Mouse (Mus musculus): ENCODE measurements around the gene Dusp12. TPM values are rescaled to one million over a fixed set of nuclear protein-coding genes. Genes with fewer than 3 reads are reported as not detected.

The Dusp12 gene
- polyA plus RNA-seq, 1 experiment from 2014 or later = 29.3 TPM

- WGBS = 85% methylated on average over 13 of the region's 13 CpGs
These were observed 23.5 kb downstream of the Dusp12 start for GRCm38 (mm10) chr1:170861671-170862434.

GRCm38 (mm10) chr1:170858872-170859271 lies 26.5 kb downstream of the Dusp12 start:
- H3K27me3 ChIP-seq (ENCODE audit: control insufficient read depth, insufficient read depth, low read length) = no peaks in the 10 kb centered on the region
- H3K9ac ChIP-seq (ENCODE audit: low read length) = no peak overlapping the region
- no peak for ATAC-seq (replicated peaks; ENCODE audit: low FRiP score)
- DNase-seq (ENCODE audit: low spot score) = no peak
- H3K36me3 ChIP-seq (ENCODE audit: control insufficient read depth, insufficient read depth, low read length) = no peaks in the 10 kb centered on the region
- H3K4me3 ChIP-seq (ENCODE audit: low read depth, low read length) = no peak overlapping the region
- H3K4me1 ChIP-seq (replicated peaks; ENCODE audit: control insufficient read depth, insufficient read depth, low read length) = no peaks in the 10 kb centered on the region
- H3K27ac ChIP-seq (ENCODE audit: low read depth, low read length) = no peak overlapping the region
- H3K9me3 ChIP-seq (ENCODE audit: control insufficient read depth, low read length) = no peaks in the 10 kb centered on the region
- H3K4me2 ChIP-seq (ENCODE audit: low read depth, low read length, severe bottlenecking) = no peak overlapping the region
- WGBS = 91% methylated on average over 1 of the region's 2 CpGs

More at GRCm38 (mm10) chr1:170861671-170862434, 23.5 kb downstream of the Dusp12 start:
- Histone ChIP-seq H3K36me3 (ENCODE audit: control insufficient read depth, insufficient read depth, low read length) (no peaks in the 10 kb centered on the region), H3K9me3 (ENCODE audit: control insufficient read depth, low read length) (no peaks in the 10 kb centered on the region), H3K27me3 (ENCODE audit: control insufficient read depth, insufficient read depth, low read length) (no peaks in the 10 kb centered on the region), H3K9ac (ENCODE audit: low read length) (no peak overlapping the region), H3K4me3 (ENCODE audit: low read depth, low read length) (no peak overlapping the region), H3K4me1 (replicated peaks; ENCODE audit: control insufficient read depth, insufficient read depth, low read length) (no peaks in the 10 kb centered on the region), H3K27ac (ENCODE audit: low read depth, low read length) (no peak overlapping the region), H3K4me2 (ENCODE audit: low read depth, low read length, severe bottlenecking) (no peak overlapping the region)
- no peak for ATAC-seq (replicated peaks; ENCODE audit: low FRiP score)
- DNase-seq (ENCODE audit: low spot score) = no peak

DNA sequence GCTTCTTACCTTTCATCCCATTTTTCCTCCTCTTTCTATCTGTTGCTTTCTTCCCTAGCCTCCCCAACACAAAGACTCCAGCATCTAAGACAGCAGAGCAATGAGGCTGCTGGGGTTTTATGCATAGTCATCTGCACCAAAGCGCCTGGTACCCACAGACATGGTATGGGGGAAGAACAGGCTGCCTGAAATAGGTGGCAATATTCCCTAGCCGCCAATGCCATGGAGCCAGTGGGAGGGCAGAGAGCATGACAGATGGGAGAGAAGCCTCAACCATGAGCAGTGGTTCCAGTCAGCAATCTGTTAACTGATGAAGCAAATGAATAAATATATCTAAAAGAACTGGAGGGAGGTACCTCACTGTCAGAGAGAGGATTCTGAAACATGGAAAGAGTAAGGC lies 28.0 kb downstream of the Dusp12 start:
- ATAC-seq (replicated peaks; ENCODE audit: low FRiP score) (no peak), DNase-seq (ENCODE audit: low spot score) (no peak)
- no peaks in the 10 kb centered on the region for H3K4me1 ChIP-seq (replicated peaks; ENCODE audit: control insufficient read depth, insufficient read depth, low read length)
- no peak overlapping the region for H3K4me2 ChIP-seq (ENCODE audit: low read depth, low read length, severe bottlenecking)
- H3K27me3 ChIP-seq (ENCODE audit: control insufficient read depth, insufficient read depth, low read length) = no peaks in the 10 kb centered on the region
- H3K27ac ChIP-seq (ENCODE audit: low read depth, low read length) = no peak overlapping the region
- WGBS = 80% methylated on average over 2 of the region's 2 CpGs
- H3K9me3 ChIP-seq (ENCODE audit: control insufficient read depth, low read length) = no peaks in the 10 kb centered on the region
- H3K36me3 ChIP-seq (ENCODE audit: control insufficient read depth, insufficient read depth, low read length) = no peaks in the 10 kb centered on the region
- no peak overlapping the region for H3K4me3 ChIP-seq (ENCODE audit: low read depth, low read length)
- H3K9ac ChIP-seq (ENCODE audit: low read length) = no peak overlapping the region

DNA sequence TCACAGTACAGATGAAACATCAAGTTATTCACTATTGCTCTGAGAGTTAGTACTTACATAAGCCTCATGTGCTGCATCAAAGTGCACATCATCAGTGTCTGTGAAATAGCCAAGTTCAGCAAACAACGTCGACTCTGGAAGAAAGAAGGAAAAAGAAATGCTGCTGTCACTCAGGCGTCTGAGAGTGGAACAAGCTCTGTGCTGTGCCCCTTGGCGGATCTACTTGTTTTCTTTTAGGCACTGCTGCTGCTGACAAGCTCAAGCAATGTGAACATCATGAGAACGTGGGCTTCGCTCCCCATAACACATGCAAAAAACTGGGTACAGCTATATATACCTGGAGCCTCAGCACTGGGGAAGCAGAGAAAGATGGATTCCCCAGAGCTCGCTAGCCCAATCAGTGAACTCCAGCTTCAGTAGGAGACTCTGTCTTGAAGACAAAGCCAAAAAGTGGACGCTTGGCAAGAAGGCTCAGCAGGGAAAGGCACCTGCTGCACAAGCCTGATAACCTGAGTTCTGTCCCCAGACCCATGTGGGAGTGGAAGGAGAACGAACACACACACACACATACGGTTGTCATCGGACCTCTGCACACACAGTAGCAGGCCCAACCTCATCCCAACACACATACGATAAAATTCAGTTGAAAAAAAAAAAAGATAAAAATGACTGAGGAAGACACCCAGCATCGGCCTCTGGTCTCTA lies 30.1 kb downstream of the Dusp12 start:
- H3K27me3 ChIP-seq (ENCODE audit: control insufficient read depth, insufficient read depth, low read length) = no peaks in the 10 kb centered on the region
- 88% methylated on average over 13 of the region's 13 CpGs for WGBS
- no peaks in the 10 kb centered on the region for H3K36me3 ChIP-seq (ENCODE audit: control insufficient read depth, insufficient read depth, low read length)
- H3K27ac ChIP-seq (ENCODE audit: low read depth, low read length) = no peak overlapping the region
- H3K9me3 ChIP-seq (ENCODE audit: control insufficient read depth, low read length) = no peaks in the 10 kb centered on the region
- no peak overlapping the region for H3K4me2 ChIP-seq (ENCODE audit: low read depth, low read length, severe bottlenecking)
- no peaks in the 10 kb centered on the region for H3K4me1 ChIP-seq (replicated peaks; ENCODE audit: control insufficient read depth, insufficient read depth, low read length)
- DNase-seq (ENCODE audit: low spot score) = no peak
- no peak overlapping the region for H3K4me3 ChIP-seq (ENCODE audit: low read depth, low read length)
- no peak for ATAC-seq (replicated peaks; ENCODE audit: low FRiP score)
- no peak overlapping the region for H3K9ac ChIP-seq (ENCODE audit: low read length)

- Histone ChIP-seq H3K4me2 (ENCODE audit: low read depth, low read length, severe bottlenecking) (no peak overlapping the region), H3K36me3 (ENCODE audit: control insufficient read depth, insufficient read depth, low read length) (no peaks in the 10 kb centered on the region), H3K4me3 (ENCODE audit: low read depth, low read length) (no peak overlapping the region), H3K4me1 (replicated peaks; ENCODE audit: control insufficient read depth, insufficient read depth, low read length) (no peaks in the 10 kb centered on the region), H3K9ac (ENCODE audit: low read length) (no peak overlapping the region), H3K9me3 (ENCODE audit: control insufficient read depth, low read length) (no peaks in the 10 kb centered on the region), H3K27ac (ENCODE audit: low read depth, low read length) (no peak overlapping the region), H3K27me3 (ENCODE audit: control insufficient read depth, insufficient read depth, low read length) (no peaks in the 10 kb centered on the region)
- DNase-seq (ENCODE audit: low spot score) (no peak), ATAC-seq (replicated peaks; ENCODE audit: low FRiP score) (no peak)
- WGBS = 98% methylated on average over 3 of the region's 3 CpGs
These were observed 31.7 kb downstream of the Dusp12 start for GRCm38 (mm10) chr1:170853604-170854003.

DNA sequence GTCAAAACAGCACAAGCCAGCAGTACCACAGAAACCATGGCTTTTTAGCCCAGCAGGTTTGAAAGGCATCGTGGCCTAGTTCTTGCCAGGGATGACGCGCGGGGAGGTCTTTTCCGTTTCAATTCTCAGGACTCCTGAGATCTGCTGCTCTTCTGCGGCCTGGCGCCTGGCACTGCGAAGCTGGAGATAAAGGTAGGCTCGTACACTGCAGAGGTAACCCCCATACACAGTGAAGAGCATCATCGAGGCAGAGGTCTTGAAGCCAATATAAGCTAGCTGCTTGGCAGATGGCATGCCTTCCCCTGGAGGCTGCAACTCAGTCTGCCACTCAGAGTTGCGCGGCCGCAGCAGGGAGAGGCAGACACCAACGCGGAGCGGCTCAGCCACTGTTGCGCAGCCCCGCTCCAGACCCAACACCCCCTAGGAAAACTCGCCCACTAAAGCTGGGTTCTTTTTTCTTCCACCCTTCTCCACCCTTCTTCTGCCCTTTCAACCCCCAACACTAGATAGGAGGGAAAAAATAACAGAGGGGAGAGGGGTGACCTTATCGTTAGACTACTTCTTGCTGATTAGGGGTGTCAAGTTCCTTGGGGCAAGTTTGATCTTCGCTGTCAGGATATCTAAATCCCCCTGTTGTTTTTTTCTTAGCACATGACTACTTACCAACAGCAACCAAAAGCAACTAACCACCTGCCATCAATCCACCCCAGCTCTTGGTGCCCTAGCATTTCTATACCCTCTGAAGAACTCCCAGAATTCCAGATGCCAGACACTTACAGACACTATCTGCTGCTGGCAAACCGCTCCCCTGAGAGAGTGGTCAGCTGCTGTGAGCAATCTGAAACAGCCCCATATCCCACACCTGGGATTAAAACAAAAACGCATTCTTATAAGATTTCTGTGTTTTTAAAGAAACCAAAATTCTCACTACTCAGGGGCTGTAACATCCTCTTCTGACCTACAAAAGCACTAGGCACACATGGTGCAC lies 34.4 kb downstream of the Dusp12 start:
- WGBS = 90% methylated on average over 23 of the region's 23 CpGs
- Histone ChIP-seq H3K36me3 (ENCODE audit: control insufficient read depth, insufficient read depth, low read length) (no peaks in the 10 kb centered on the region), H3K4me2 (ENCODE audit: low read depth, low read length, severe bottlenecking) (no peak overlapping the region), H3K4me3 (ENCODE audit: low read depth, low read length) (no peak overlapping the region), H3K27me3 (ENCODE audit: control insufficient read depth, insufficient read depth, low read length) (no peaks in the 10 kb centered on the region), H3K4me1 (replicated peaks; ENCODE audit: control insufficient read depth, insufficient read depth, low read length) (no peaks in the 10 kb centered on the region), H3K9me3 (ENCODE audit: control insufficient read depth, low read length) (no peaks in the 10 kb centered on the region), H3K27ac (ENCODE audit: low read depth, low read length) (no peak overlapping the region), H3K9ac (ENCODE audit: low read length) (no peak overlapping the region)
- DNase-seq (ENCODE audit: low spot score) (no peak), ATAC-seq (replicated peaks; ENCODE audit: low FRiP score) (no peak)

GRCm38 (mm10) chr1:170850007-170850406 lies 35.3 kb downstream of the Dusp12 start:
- H3K36me3 ChIP-seq (ENCODE audit: control insufficient read depth, insufficient read depth, low read length) = no peaks in the 10 kb centered on the region
- no peak for DNase-seq (ENCODE audit: low spot score)
- H3K9ac ChIP-seq (ENCODE audit: low read length) = no peak overlapping the region
- ATAC-seq (replicated peaks; ENCODE audit: low FRiP score) = no peak
- WGBS = 94% methylated on average over 2 of the region's 2 CpGs
- H3K9me3 ChIP-seq (ENCODE audit: control insufficient read depth, low read length) = no peaks in the 10 kb centered on the region
- no peaks in the 10 kb centered on the region for H3K27me3 ChIP-seq (ENCODE audit: control insufficient read depth, insufficient read depth, low read length)
- H3K27ac ChIP-seq (ENCODE audit: low read depth, low read length) = no peak overlapping the region
- H3K4me3 ChIP-seq (ENCODE audit: low read depth, low read length) = no peak overlapping the region
- no peak overlapping the region for H3K4me2 ChIP-seq (ENCODE audit: low read depth, low read length, severe bottlenecking)
- no peaks in the 10 kb centered on the region for H3K4me1 ChIP-seq (replicated peaks; ENCODE audit: control insufficient read depth, insufficient read depth, low read length)

- Histone ChIP-seq H3K4me3 (ENCODE audit: low read depth, low read length) (no peak overlapping the region), H3K4me2 (ENCODE audit: low read depth, low read length, severe bottlenecking) (no peak overlapping the region), H3K27ac (ENCODE audit: low read depth, low read length) (no peak overlapping the region), H3K4me1 (replicated peaks; ENCODE audit: control insufficient read depth, insufficient read depth, low read length) (no peaks in the 10 kb centered on the region), H3K36me3 (ENCODE audit: control insufficient read depth, insufficient read depth, low read length) (no peaks in the 10 kb centered on the region), H3K9me3 (ENCODE audit: control insufficient read depth, low read length) (no peaks in the 10 kb centered on the region), H3K27me3 (ENCODE audit: control insufficient read depth, insufficient read depth, low read length) (no peaks in the 10 kb centered on the region), H3K9ac (ENCODE audit: low read length) (no peak overlapping the region)
- ATAC-seq (replicated peaks; ENCODE audit: low FRiP score) (no peak), DNase-seq (ENCODE audit: low spot score) (no peak)
- 48% methylated on average over 10 of the region's 10 CpGs for WGBS
These were observed 39.7 kb downstream of the Dusp12 start for GRCm38 (mm10) chr1:170845448-170846307.
